Mouse (Mus musculus): ENCODE measurements around the gene 2310033P09Rik. TPM values are rescaled to one million over a fixed set of nuclear protein-coding genes. Genes with fewer than 3 reads are reported as not detected.
"Not testable (repeated sequence)": the region's sequence is repeated elsewhere in the genome, so short reads cannot be mapped to it uniquely, and the experiment has no call there.

2310033P09Rik gene
- polyA plus RNA-seq, 1 experiment from 2014 or later: 36.2 TPM

DNA sequence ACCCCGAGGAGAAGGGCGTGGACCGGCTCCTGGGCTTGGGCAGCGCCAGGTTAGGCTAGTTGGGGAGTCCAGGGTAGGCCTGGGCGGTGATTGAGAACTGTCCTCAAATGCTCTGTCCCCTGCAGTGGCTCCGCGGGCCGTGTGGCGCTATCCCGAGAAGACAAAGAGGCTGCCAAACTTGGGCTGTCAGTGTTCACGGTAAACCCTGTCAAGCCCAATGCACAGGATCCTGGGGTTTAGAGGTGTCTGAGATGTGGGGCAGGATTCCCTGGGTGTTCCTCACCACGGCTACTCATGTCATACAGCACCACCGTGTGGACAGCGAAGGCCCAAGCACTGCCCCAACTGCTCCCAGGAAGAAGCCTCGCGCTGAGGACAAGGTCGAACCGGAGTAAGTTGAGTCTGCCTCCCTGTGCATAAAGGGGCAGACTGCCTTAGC lies 901 bp downstream of the 2310033P09Rik start:
- WGBS: 12% methylated on average over 18 of the region's 18 CpGs
- Histone ChIP-seq H3K9ac (peak overlapping the region; percentile 90), H3K27ac (peak overlapping the region; percentile 90), H3K4me2 (peak overlapping the region; percentile 86), H3K9me3 (no peaks in the 10 kb centered on the region), H3K4me1 (peaks cover 20% of the 10 kb centered on the region), H3K4me3 (replicated peaks) (peak overlapping the region; percentile 88), H3K27me3 (no peaks in the 10 kb centered on the region), H3K36me3 (replicated peaks) (peaks cover 62% of the 10 kb centered on the region)
- ATAC-seq (ENCODE audit: low FRiP score): peak; percentile 40

DNA sequence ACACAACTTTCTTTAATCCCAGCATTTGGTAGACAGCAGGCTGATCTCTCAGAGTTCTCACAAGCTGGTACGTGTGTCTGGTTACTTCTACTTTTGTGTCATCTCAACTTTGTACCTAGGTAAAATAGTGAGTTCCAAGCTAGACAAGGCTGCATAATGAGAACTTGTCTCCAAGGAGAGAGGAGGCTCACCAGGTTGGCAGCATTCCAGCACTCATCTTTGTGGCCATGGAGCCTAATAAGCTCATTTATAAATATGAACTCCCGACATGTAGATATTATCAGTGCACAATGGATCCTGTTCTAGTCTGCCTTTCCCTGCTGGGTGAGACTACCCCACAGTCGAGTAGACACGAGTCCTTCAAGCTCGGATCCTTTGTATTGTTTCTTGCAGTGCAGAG lies 1.5 kb downstream of the 2310033P09Rik start:
- WGBS: 62% methylated on average over 5 of the region's 5 CpGs
- no peak for ATAC-seq (ENCODE audit: low FRiP score)
- H3K36me3 ChIP-seq (replicated peaks): peaks cover 63% of the 10 kb centered on the region
- no peak overlapping the region for H3K27ac ChIP-seq
- no peak overlapping the region; the same call in 1 of the 2 replicates for H3K9ac ChIP-seq
- H3K27me3 ChIP-seq: no peaks in the 10 kb centered on the region
- H3K4me3 ChIP-seq (replicated peaks): peak overlapping the region; percentile 88
- no peaks in the 10 kb centered on the region for H3K9me3 ChIP-seq
- H3K4me1 ChIP-seq: peaks cover 20% of the 10 kb centered on the region
- peak overlapping the region; percentile 86 for H3K4me2 ChIP-seq

GRCm38 (mm10) chr11:59210020-59210419 lies 1.9 kb downstream of the 2310033P09Rik start:
- Histone ChIP-seq H3K4me3 (replicated peaks) (no peak overlapping the region), H3K9me3 (no peaks in the 10 kb centered on the region), H3K9ac (0 out of 2 replicates have a peak overlapping the region, but pooled peaks have one; percentile 21), H3K36me3 (replicated peaks) (peaks cover 64% of the 10 kb centered on the region), H3K4me2 (no peak overlapping the region), H3K27ac (no peak overlapping the region), H3K27me3 (no peaks in the 10 kb centered on the region), H3K4me1 (peaks cover 20% of the 10 kb centered on the region)
- 89% methylated on average over 4 of the region's 4 CpGs for WGBS
- no peak for ATAC-seq (ENCODE audit: low FRiP score)

- Histone ChIP-seq H3K36me3 (replicated peaks) (peaks cover 50% of the 10 kb centered on the region), H3K4me1 (peaks cover 20% of the 10 kb centered on the region)
- not testable (repeated sequence) for H3K27ac ChIP-seq; H3K9ac ChIP-seq; H3K9me3 ChIP-seq; H3K27me3 ChIP-seq; H3K4me3 ChIP-seq (replicated peaks); H3K4me2 ChIP-seq; ATAC-seq (ENCODE audit: low FRiP score)
- 92% methylated on average over 9 of the region's 9 CpGs for WGBS
Observed at GRCm38 (mm10) chr11:59211561-59211960, 3.4 kb downstream of the 2310033P09Rik start.

GRCm38 (mm10) chr11:59212320-59212719 lies 4.2 kb downstream of the 2310033P09Rik start:
- Histone ChIP-seq H3K4me1 (peaks cover 20% of the 10 kb centered on the region), H3K36me3 (replicated peaks) (peaks cover 46% of the 10 kb centered on the region)
- H3K4me2 ChIP-seq; H3K27me3 ChIP-seq; H3K27ac ChIP-seq; H3K9ac ChIP-seq; H3K9me3 ChIP-seq; ATAC-seq (ENCODE audit: low FRiP score); H3K4me3 ChIP-seq (replicated peaks): not testable (repeated sequence)
- 86% methylated on average over 12 of the region's 12 CpGs for WGBS

DNA sequence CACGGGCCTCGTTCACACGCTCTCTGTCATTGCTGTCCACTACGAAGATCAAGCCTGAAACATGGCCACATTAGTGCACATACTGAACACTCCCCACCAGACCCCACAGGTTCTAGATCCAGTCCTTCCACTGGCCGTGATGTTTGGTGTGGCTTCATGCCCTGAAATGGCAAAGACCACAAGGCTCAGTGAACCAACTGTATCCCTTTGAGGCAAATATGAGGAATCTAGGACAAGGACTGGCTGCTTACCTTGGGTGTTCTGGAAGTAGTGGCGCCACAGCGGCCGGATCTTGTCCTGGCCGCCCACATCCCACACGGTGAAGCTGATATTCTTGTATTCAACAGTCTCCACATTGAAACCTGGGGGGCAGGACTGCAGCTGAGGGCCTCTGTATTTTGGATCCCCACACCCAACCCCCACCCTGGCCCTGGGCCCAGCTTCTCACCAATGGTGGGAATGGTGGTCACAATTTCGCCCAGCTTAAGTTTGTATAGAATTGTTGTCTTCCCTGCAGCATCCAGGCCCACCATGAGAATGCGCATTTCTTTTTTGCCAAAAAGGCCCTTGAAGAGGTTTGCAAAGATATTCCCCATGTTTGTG lies 4.9 kb downstream of the 2310033P09Rik start:
- H3K4me1 ChIP-seq: peaks cover 16% of the 10 kb centered on the region
- no peaks in the 10 kb centered on the region for H3K27me3 ChIP-seq
- no peak overlapping the region for H3K4me2 ChIP-seq
- no peak overlapping the region for H3K9ac ChIP-seq
- H3K36me3 ChIP-seq (replicated peaks): peaks cover 46% of the 10 kb centered on the region
- 93% methylated on average over 12 of the region's 12 CpGs for WGBS
- H3K4me3 ChIP-seq (replicated peaks): no peak overlapping the region
- no peak for ATAC-seq (ENCODE audit: low FRiP score)
- no peaks in the 10 kb centered on the region for H3K9me3 ChIP-seq
- no peak overlapping the region for H3K27ac ChIP-seq

- no peak for ATAC-seq (ENCODE audit: low FRiP score)
- no peak overlapping the region for H3K4me3 ChIP-seq (replicated peaks)
- H3K27me3 ChIP-seq: no peaks in the 10 kb centered on the region
- no peak overlapping the region for H3K9ac ChIP-seq
- 86% methylated on average over 3 of the region's 3 CpGs for WGBS
- no peak overlapping the region for H3K4me2 ChIP-seq
- peaks cover 36% of the 10 kb centered on the region for H3K36me3 ChIP-seq (replicated peaks)
- no peak overlapping the region for H3K27ac ChIP-seq
- H3K4me1 ChIP-seq: no peaks in the 10 kb centered on the region
- H3K9me3 ChIP-seq: no peaks in the 10 kb centered on the region
Observed at GRCm38 (mm10) chr11:59216955-59217354, 8.8 kb downstream of the 2310033P09Rik start.

- H3K9ac ChIP-seq: no peak overlapping the region
Observed at GRCm38 (mm10) chr11:59218389-59218998, 10.4 kb downstream of the 2310033P09Rik start.

GRCm38 (mm10) chr11:59219064-59219463 lies 10.9 kb downstream of the 2310033P09Rik start:
- H3K36me3 ChIP-seq (replicated peaks): peaks cover 32% of the 10 kb centered on the region
- H3K4me3 ChIP-seq (replicated peaks): no peak overlapping the region

More at GRCm38 (mm10) chr11:59218389-59218998, 10.4 kb downstream of the 2310033P09Rik start:
- H3K4me2 ChIP-seq: no peak overlapping the region
- ATAC-seq (ENCODE audit: low FRiP score): no peak
- H3K9me3 ChIP-seq: no peaks in the 10 kb centered on the region
- no peak overlapping the region for H3K4me3 ChIP-seq (replicated peaks)
- peaks cover 29% of the 10 kb centered on the region for H3K36me3 ChIP-seq (replicated peaks)
- H3K27ac ChIP-seq: no peak overlapping the region
- 96% methylated on average over 4 of the region's 4 CpGs for WGBS
- no peaks in the 10 kb centered on the region for H3K27me3 ChIP-seq
- H3K4me1 ChIP-seq: peaks cover 4% of the 10 kb centered on the region

DNA sequence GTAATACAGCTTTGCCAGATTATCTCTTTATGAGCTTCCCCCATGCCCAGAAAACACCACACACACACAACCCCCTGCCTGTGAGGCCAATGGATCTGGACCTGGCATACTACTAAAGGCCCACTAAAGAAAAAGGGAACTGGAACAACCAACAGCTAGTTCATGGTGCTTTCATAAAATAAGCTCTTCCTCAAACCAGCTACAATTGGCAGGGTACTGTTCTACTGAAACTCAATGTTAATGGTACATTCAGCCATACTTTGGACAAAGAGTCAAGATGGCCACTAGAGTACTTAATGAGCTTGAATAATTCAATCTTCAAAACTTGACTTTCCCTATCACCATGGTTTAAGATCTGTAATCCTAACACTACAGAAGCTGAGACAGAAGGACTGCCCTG lies 13.5 kb downstream of the 2310033P09Rik start:
- Histone ChIP-seq H3K27me3 (no peaks in the 10 kb centered on the region), H3K9ac (no peak overlapping the region), H3K9me3 (no peaks in the 10 kb centered on the region), H3K4me3 (replicated peaks) (no peak overlapping the region), H3K4me2 (no peak overlapping the region), H3K27ac (no peak overlapping the region), H3K36me3 (replicated peaks) (peaks cover 24% of the 10 kb centered on the region), H3K4me1 (peaks cover 28% of the 10 kb centered on the region)
- no peak for ATAC-seq (ENCODE audit: low FRiP score)

More at GRCm38 (mm10) chr11:59219064-59219463, 10.9 kb downstream of the 2310033P09Rik start:
- H3K9ac ChIP-seq: no peak overlapping the region
- peaks cover 9% of the 10 kb centered on the region for H3K4me1 ChIP-seq
- no peaks in the 10 kb centered on the region for H3K27me3 ChIP-seq
- no peak overlapping the region for H3K27ac ChIP-seq
- no peak for ATAC-seq (ENCODE audit: low FRiP score)
- H3K9me3 ChIP-seq: no peaks in the 10 kb centered on the region
- H3K4me2 ChIP-seq: no peak overlapping the region

- 86% methylated on average over 4 of the region's 4 CpGs for WGBS
Observed at GRCm38 (mm10) chr11:59222306-59222705, 14.2 kb downstream of the 2310033P09Rik start.

DNA sequence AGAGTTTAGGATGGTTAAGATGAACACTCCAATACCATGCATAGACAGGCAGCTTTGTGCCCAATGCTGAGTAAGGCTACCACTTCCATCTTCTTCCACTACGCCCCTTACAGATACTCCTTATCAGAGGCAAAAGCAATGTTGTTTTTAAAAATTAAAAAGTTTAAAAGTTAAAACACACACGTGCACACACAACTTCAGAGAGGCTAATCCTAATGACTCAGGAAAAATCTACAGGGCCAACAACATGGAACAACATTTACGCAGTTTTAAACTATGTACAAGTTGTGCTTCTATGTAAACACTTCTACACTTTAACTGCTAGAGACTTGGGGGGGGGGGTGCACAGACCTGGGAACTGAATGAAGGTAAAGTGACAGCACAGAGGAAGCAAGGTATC lies 15.9 kb downstream of the 2310033P09Rik start:
- no peak overlapping the region for H3K4me2 ChIP-seq
- 96% methylated on average over 3 of the region's 3 CpGs for WGBS
- H3K9me3 ChIP-seq: no peaks in the 10 kb centered on the region
- no peak for ATAC-seq (ENCODE audit: low FRiP score)
- H3K27me3 ChIP-seq: no peaks in the 10 kb centered on the region
- no peak overlapping the region for H3K4me3 ChIP-seq (replicated peaks)
- H3K27ac ChIP-seq: no peak overlapping the region
- no peak overlapping the region for H3K9ac ChIP-seq
- peaks cover 40% of the 10 kb centered on the region for H3K4me1 ChIP-seq
- H3K36me3 ChIP-seq (replicated peaks): peaks cover 22% of the 10 kb centered on the region

More at GRCm38 (mm10) chr11:59222306-59222705, 14.2 kb downstream of the 2310033P09Rik start:
- peaks cover 24% of the 10 kb centered on the region for H3K36me3 ChIP-seq (replicated peaks)
- H3K4me3 ChIP-seq (replicated peaks): no peak overlapping the region
- no peaks in the 10 kb centered on the region for H3K9me3 ChIP-seq
- H3K9ac ChIP-seq: no peak overlapping the region
- H3K27me3 ChIP-seq: no peaks in the 10 kb centered on the region
- peaks cover 34% of the 10 kb centered on the region for H3K4me1 ChIP-seq
- ATAC-seq (ENCODE audit: low FRiP score): no peak
- no peak overlapping the region for H3K27ac ChIP-seq
- no peak overlapping the region for H3K4me2 ChIP-seq

DNA sequence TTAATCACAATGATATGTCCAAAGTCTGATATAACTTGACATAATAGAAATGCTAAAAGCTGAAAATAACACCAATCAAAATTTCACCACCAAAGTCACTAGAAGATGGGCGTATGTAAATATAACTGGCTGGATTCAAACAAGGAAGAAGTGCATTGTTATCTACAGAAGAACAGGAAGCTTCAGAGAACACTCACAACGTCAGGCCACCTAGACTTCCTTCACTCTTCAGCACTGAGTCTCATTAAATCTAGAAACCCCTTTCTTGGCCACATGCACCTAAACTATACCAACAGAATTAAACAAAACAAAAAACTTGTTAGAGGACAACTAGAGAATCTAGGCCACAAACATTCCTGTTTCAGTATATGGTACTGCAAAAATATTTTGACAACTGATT lies 16.3 kb downstream of the 2310033P09Rik start:
- Histone ChIP-seq H3K4me3 (replicated peaks) (no peak overlapping the region), H3K4me2 (no peak overlapping the region), H3K4me1 (peaks cover 40% of the 10 kb centered on the region), H3K9ac (no peak overlapping the region), H3K27me3 (no peaks in the 10 kb centered on the region), H3K36me3 (replicated peaks) (peaks cover 18% of the 10 kb centered on the region; the same call in 1 of the 2 replicates), H3K9me3 (no peaks in the 10 kb centered on the region), H3K27ac (no peak overlapping the region)
- 77% methylated on average over 2 of the region's 2 CpGs for WGBS
- ATAC-seq (ENCODE audit: low FRiP score): no peak
